Mouse (Mus musculus): ENCODE data around the gene Psg16. TPM values are rescaled to one million over a fixed set of nuclear protein-coding genes. Genes with fewer than 3 reads are reported as not detected.

The Psg16 gene
- polyA plus RNA-seq, 1 experiment from 2014 or later, result 0.39 TPM

GRCm38 (mm10) chr7:17050933-17051594 is 22.8 kb upstream of the Psg16 start:
- H3K4me2 ChIP-seq (ENCODE audit: low read depth, low read length, severe bottlenecking), result no peak overlapping the region
- 9% methylated on average over 16 of the region's 17 CpGs for WGBS
- ATAC-seq (replicated peaks; ENCODE audit: low FRiP score), result 0 out of 2 replicates have a peak, but pooled peaks have one; percentile 6

GRCm38 (mm10) chr7:17054325-17054989 is 19.4 kb upstream of the Psg16 start:
- no peaks in the 10 kb centered on the region for H3K36me3 ChIP-seq (ENCODE audit: control insufficient read depth, insufficient read depth, low read length)
- no peaks in the 10 kb centered on the region for H3K27me3 ChIP-seq (ENCODE audit: control insufficient read depth, insufficient read depth, low read length)
- H3K4me1 ChIP-seq (replicated peaks; ENCODE audit: control insufficient read depth, insufficient read depth, low read length), result peaks cover 15% of the 10 kb centered on the region; the same call in 1 of the 2 replicates
- no peak overlapping the region for H3K27ac ChIP-seq (ENCODE audit: low read depth, low read length)
- H3K9me3 ChIP-seq (ENCODE audit: control insufficient read depth, low read length), result no peaks in the 10 kb centered on the region
- no peak overlapping the region for H3K9ac ChIP-seq (ENCODE audit: low read length)
- ATAC-seq (replicated peaks; ENCODE audit: low FRiP score) (no peak), DNase-seq (ENCODE audit: low spot score) (peak; percentile 49)
- no peak overlapping the region for H3K4me2 ChIP-seq (ENCODE audit: low read depth, low read length, severe bottlenecking)
- H3K4me3 ChIP-seq (ENCODE audit: low read depth, low read length), result no peak overlapping the region
- 88% methylated on average over 16 of the region's 16 CpGs for WGBS

More at GRCm38 (mm10) chr7:17050933-17051594, 22.8 kb upstream of the Psg16 start:
- H3K9me3 ChIP-seq (ENCODE audit: control insufficient read depth, low read length), result no peaks in the 10 kb centered on the region
- H3K4me1 ChIP-seq (replicated peaks; ENCODE audit: control insufficient read depth, insufficient read depth, low read length), result peaks cover 3% of the 10 kb centered on the region; the same call in 1 of the 2 replicates
- H3K9ac ChIP-seq (ENCODE audit: low read length), result no peak overlapping the region
- H3K4me3 ChIP-seq (ENCODE audit: low read depth, low read length), result no peak overlapping the region
- no peak overlapping the region for H3K27ac ChIP-seq (ENCODE audit: low read depth, low read length)
- H3K36me3 ChIP-seq (ENCODE audit: control insufficient read depth, insufficient read depth, low read length), result no peaks in the 10 kb centered on the region
- DNase-seq (ENCODE audit: low spot score), result peak; percentile 87
- H3K27me3 ChIP-seq (ENCODE audit: control insufficient read depth, insufficient read depth, low read length), result no peaks in the 10 kb centered on the region

- H3K27ac ChIP-seq (ENCODE audit: low read depth, low read length), result no peak overlapping the region
- peaks cover 21% of the 10 kb centered on the region; the same call in 1 of the 2 replicates for H3K4me1 ChIP-seq (replicated peaks; ENCODE audit: control insufficient read depth, insufficient read depth, low read length)
- no peaks in the 10 kb centered on the region for H3K36me3 ChIP-seq (ENCODE audit: control insufficient read depth, insufficient read depth, low read length)
- peak overlapping the region; percentile 82 for H3K4me2 ChIP-seq (ENCODE audit: low read depth, low read length, severe bottlenecking)
- 86% methylated on average over 4 of the region's 4 CpGs for WGBS
- H3K9ac ChIP-seq (ENCODE audit: low read length), result no peak overlapping the region; the same call in 1 of the 2 replicates
- DNase-seq (ENCODE audit: low spot score) (no peak), ATAC-seq (replicated peaks; ENCODE audit: low FRiP score) (no peak)
- no peak overlapping the region for H3K4me3 ChIP-seq (ENCODE audit: low read depth, low read length)
- no peaks in the 10 kb centered on the region for H3K27me3 ChIP-seq (ENCODE audit: control insufficient read depth, insufficient read depth, low read length)
- H3K9me3 ChIP-seq (ENCODE audit: control insufficient read depth, low read length), result no peaks in the 10 kb centered on the region
These were observed 18.4 kb upstream of the Psg16 start for GRCm38 (mm10) chr7:17055287-17055946.

GRCm38 (mm10) chr7:17056081-17056581 is 17.7 kb upstream of the Psg16 start:
- H3K27ac ChIP-seq (ENCODE audit: low read depth, low read length), result peak overlapping the region; percentile 62
- no peaks in the 10 kb centered on the region for H3K36me3 ChIP-seq (ENCODE audit: control insufficient read depth, insufficient read depth, low read length)
- WGBS, result under 1% methylated on average over 42 of the region's 42 CpGs
- DNase-seq (ENCODE audit: low spot score) (peak; percentile 89), ATAC-seq (replicated peaks; ENCODE audit: low FRiP score) (peak; percentile 82)
- H3K4me3 ChIP-seq (ENCODE audit: low read depth, low read length), result peak overlapping the region; percentile 42
- H3K4me1 ChIP-seq (replicated peaks; ENCODE audit: control insufficient read depth, insufficient read depth, low read length), result peaks cover 25% of the 10 kb centered on the region; the same call in 1 of the 2 replicates
- peak overlapping the region; percentile 82 for H3K4me2 ChIP-seq (ENCODE audit: low read depth, low read length, severe bottlenecking)
- no peaks in the 10 kb centered on the region for H3K27me3 ChIP-seq (ENCODE audit: control insufficient read depth, insufficient read depth, low read length)
- no peaks in the 10 kb centered on the region for H3K9me3 ChIP-seq (ENCODE audit: control insufficient read depth, low read length)
- peak overlapping the region; percentile 48 for H3K9ac ChIP-seq (ENCODE audit: low read length)

GRCm38 (mm10) chr7:17056601-17057523 is 17.0 kb upstream of the Psg16 start:
- no peaks in the 10 kb centered on the region for H3K9me3 ChIP-seq (ENCODE audit: control insufficient read depth, low read length)
- peak overlapping the region; percentile 82 for H3K4me2 ChIP-seq (ENCODE audit: low read depth, low read length, severe bottlenecking)
- peak overlapping the region; percentile 42 for H3K4me3 ChIP-seq (ENCODE audit: low read depth, low read length)
- H3K36me3 ChIP-seq (ENCODE audit: control insufficient read depth, insufficient read depth, low read length), result no peaks in the 10 kb centered on the region
- H3K9ac ChIP-seq (ENCODE audit: low read length), result peak overlapping the region; percentile 48
- peak; percentile 34; the same call in 1 of the 2 replicates for ATAC-seq (replicated peaks; ENCODE audit: low FRiP score)
- H3K27me3 ChIP-seq (ENCODE audit: control insufficient read depth, insufficient read depth, low read length), result no peaks in the 10 kb centered on the region
- peaks cover 25% of the 10 kb centered on the region; the same call in 1 of the 2 replicates for H3K4me1 ChIP-seq (replicated peaks; ENCODE audit: control insufficient read depth, insufficient read depth, low read length)
- peak; percentile 71 for DNase-seq (ENCODE audit: low spot score)
- peak overlapping the region; percentile 62 for H3K27ac ChIP-seq (ENCODE audit: low read depth, low read length)
- WGBS, result 37% methylated on average over 14 of the region's 14 CpGs

GRCm38 (mm10) chr7:17058071-17058689 is 15.7 kb upstream of the Psg16 start:
- Histone ChIP-seq H3K27ac (ENCODE audit: low read depth, low read length) (peak overlapping the region; percentile 19), H3K4me3 (ENCODE audit: low read depth, low read length) (no peak overlapping the region), H3K9ac (ENCODE audit: low read length) (peak overlapping the region; percentile 41), H3K9me3 (ENCODE audit: control insufficient read depth, low read length) (no peaks in the 10 kb centered on the region), H3K4me2 (ENCODE audit: low read depth, low read length, severe bottlenecking) (peak overlapping the region; percentile 32; the same call in 1 of the 2 replicates), H3K27me3 (ENCODE audit: control insufficient read depth, insufficient read depth, low read length) (0 out of 2 replicates have a peak, but pooled peaks cover under 1% of the 10 kb centered on the region), H3K4me1 (replicated peaks; ENCODE audit: control insufficient read depth, insufficient read depth, low read length) (peaks cover 27% of the 10 kb centered on the region; the same call in 1 of the 2 replicates), H3K36me3 (ENCODE audit: control insufficient read depth, insufficient read depth, low read length) (no peaks in the 10 kb centered on the region)
- DNase-seq (ENCODE audit: low spot score), result peak; percentile 80
- ATAC-seq (replicated peaks; ENCODE audit: low FRiP score), result peak; percentile 50
- 6% methylated on average over 16 of the region's 16 CpGs for WGBS

- H3K9me3 ChIP-seq (ENCODE audit: control insufficient read depth, low read length), result no peaks in the 10 kb centered on the region
- ATAC-seq (replicated peaks; ENCODE audit: low FRiP score), result no peak
- no peak overlapping the region for H3K9ac ChIP-seq (ENCODE audit: low read length)
- no peak overlapping the region for H3K4me3 ChIP-seq (ENCODE audit: low read depth, low read length)
- no peak overlapping the region for H3K4me2 ChIP-seq (ENCODE audit: low read depth, low read length, severe bottlenecking)
- H3K27ac ChIP-seq (ENCODE audit: low read depth, low read length), result peak overlapping the region; percentile 19
- DNase-seq (ENCODE audit: low spot score), result no peak
- WGBS, result 64% methylated on average over 8 of the region's 8 CpGs
- no peaks in the 10 kb centered on the region for H3K36me3 ChIP-seq (ENCODE audit: control insufficient read depth, insufficient read depth, low read length)
- H3K4me1 ChIP-seq (replicated peaks; ENCODE audit: control insufficient read depth, insufficient read depth, low read length), result peaks cover 27% of the 10 kb centered on the region; the same call in 1 of the 2 replicates
- 0 out of 2 replicates have a peak, but pooled peaks cover 2% of the 10 kb centered on the region for H3K27me3 ChIP-seq (ENCODE audit: control insufficient read depth, insufficient read depth, low read length)
These were observed 14.9 kb upstream of the Psg16 start for GRCm38 (mm10) chr7:17058816-17059462.
